Mouse (Mus musculus) kidney, postnatal 14 days (tissue): ENCODE results near the gene Spout1.

Experiments
- DNase-seq: peaks from one replicate; pipeline ENCODE4 v3.0.0; 2022; ENCODE audit warnings: mixed read lengths

The Spout1 gene

DNA sequence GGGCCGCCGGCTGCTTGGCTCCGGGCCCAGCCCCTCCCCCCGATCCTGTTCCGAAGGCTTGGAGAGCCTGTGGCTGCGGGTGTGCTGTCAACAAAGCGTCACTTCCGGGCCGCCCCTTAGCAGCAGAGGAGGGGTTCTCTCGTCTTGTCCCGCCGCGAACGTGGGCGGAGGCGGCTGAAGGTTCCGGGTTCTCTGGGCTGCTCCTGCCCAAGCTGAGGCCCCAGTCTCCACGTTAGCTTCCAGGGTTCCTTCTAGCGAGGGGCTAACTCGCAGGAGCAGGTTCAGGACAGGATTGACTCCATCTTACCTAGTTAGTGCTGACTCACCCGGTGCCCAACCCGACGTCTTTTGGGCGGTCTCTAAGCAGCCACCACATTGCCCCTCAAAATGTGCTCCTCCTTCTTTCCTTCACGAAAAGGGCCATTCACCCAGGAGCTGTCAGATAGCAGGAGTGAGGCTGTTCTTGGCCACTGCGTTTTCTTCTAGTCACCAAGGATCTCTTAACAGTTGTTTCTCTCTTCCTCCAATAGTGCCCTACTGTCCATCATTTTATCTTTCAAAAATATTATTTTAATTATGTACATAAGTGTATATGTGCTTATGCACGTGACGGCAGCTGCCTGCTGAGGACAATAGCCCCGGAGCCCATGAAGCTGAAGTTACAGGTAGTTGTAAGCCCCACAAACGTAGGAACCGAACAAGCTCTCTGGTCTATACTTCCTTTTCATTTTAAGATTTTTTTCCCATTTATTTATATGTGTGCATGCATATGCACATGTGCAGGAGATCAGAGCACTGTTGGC, 53.6 kb downstream of the Spout1 start, which contains the start of gene Zer1:
Gene Zer1 (minus strand): TSS at position 114 of the 803 bp plus-strand sequence.
- DNase-seq = peak; percentile 98

DNA sequence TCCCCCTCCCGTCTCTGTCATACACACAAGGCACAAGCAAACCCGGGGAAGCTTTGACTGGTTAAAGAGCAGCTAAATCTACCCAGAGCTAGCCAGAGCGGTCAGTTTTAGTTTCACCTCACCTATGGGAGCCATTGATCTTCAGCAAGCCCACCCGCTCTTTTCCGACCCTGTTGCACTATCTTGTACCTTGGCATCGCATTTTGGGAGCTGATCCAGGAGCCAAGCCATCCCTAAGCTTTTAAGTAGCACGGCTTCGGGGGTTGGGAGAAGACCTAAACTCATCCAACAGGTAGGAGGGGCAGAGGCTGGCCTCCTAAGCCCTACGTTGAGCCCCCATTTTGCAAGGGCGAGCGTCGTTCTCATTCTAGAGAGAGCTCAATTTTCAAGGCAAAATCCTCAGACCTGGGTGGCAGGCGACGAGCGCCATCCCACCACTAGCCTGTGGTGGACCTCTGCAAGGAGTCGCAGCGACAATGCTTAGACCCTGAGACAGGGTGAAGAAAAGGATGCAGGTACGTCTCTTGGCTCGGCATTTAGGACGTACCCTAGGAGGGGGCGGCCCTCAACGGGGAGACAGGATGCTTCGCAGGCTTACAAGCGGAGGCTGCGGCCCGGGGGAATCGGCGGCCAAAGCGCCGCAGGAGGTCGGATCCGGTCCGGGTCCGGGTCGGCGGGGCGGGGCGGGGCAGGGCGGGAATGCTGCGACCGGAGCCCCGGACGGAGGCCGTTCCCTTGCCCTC, 54.4 kb downstream of the Spout1 start:
- DNase-seq = no peak
